Mouse (Mus musculus) midbrain, embryonic 16.5 days (tissue): ENCODE measurements around the gene Dcn. TPM values are rescaled to one million over a fixed set of nuclear protein-coding genes. Genes with fewer than 3 reads are reported as not detected.

Source experiments
- ATAC-seq: fragments of 200-750 bp; cut with Nextera tagmentation; 2 replicates; pipeline ENCODE4 v1.8.0; 2017; ENCODE audit warnings: moderate TSS enrichment
- H3K27ac ChIP-seq: fragments of 300-500 bp; sonication (generic); 2 replicates; pipeline ENCODE4 v1.5.1; 2014; ENCODE audit warnings: mild to moderate bottlenecking, low read length, mixed read lengths
- H3K27me3 ChIP-seq: fragments of 300-500 bp; sonication (generic); 2 replicates; pipeline ENCODE4 v1.6.1; 2014; ENCODE audit warnings: low read depth, low read length, mixed read lengths; ENCODE audit not compliant: control insufficient read depth, insufficient read depth
- H3K36me3 ChIP-seq: fragments of 300-500 bp; sonication (generic); 2 replicates; pipeline ENCODE4 v1.6.1; 2014; ENCODE audit warnings: mild to moderate bottlenecking, low read length, moderate library complexity, mixed read lengths; ENCODE audit not compliant: control insufficient read depth, insufficient read depth
- H3K4me1 ChIP-seq: fragments of 300-500 bp; sonication (generic); 2 replicates; pipeline ENCODE4 v1.6.1; 2014; ENCODE audit warnings: mild to moderate bottlenecking, low read length, mixed read lengths; ENCODE audit not compliant: control insufficient read depth, insufficient read depth
- H3K4me2 ChIP-seq: fragments of 300-500 bp; sonication (generic); 2 replicates; pipeline ENCODE4 v1.6.1; 2014; ENCODE audit warnings: mild to moderate bottlenecking, low read length, mixed read lengths
- H3K4me3 ChIP-seq: fragments of 300-500 bp; sonication (generic); 2 replicates; pipeline ENCODE4 v1.5.1; 2014; ENCODE audit warnings: low read depth, mild to moderate bottlenecking, low read length, moderate library complexity, mixed read lengths
- H3K9ac ChIP-seq: fragments of 300-500 bp; sonication (generic); 2 replicates; pipeline ENCODE4 v1.6.1; 2014; ENCODE audit warnings: low read depth, low read length, mixed read lengths
- H3K9me3 ChIP-seq: fragments of 300-500 bp; sonication (generic); replicated peaks from 2 replicates; pipeline ENCODE4 v1.6.1; 2014; ENCODE audit warnings: mild to moderate bottlenecking, low read length, mixed read lengths; ENCODE audit not compliant: control insufficient read depth, poor library complexity, severe bottlenecking
- WGBS: fragments of 180-500 bp; shearing (Covaris S2); extraction: QIAGEN DNeasy Blood & Tissue Kit; methylation state at CpG from one replicate; pipeline ENCODE4 v1.1.7; 2014; 5-methylcytosine and 5-hydroxymethylcytosine counted together
- polyA plus RNA-seq: library from polyadenylated mRNA; unstranded; fragments of >200 nt; fragmentation: Nextera tagmentation; extraction: Ambion mirVana; gene quantifications from 2 replicates; pipeline ENCODE4 v1.2.1, GENCODE M21; 2015

The Dcn gene
- polyA plus RNA-seq, 1 experiment from 2014 or later: 45.0 TPM

DNA sequence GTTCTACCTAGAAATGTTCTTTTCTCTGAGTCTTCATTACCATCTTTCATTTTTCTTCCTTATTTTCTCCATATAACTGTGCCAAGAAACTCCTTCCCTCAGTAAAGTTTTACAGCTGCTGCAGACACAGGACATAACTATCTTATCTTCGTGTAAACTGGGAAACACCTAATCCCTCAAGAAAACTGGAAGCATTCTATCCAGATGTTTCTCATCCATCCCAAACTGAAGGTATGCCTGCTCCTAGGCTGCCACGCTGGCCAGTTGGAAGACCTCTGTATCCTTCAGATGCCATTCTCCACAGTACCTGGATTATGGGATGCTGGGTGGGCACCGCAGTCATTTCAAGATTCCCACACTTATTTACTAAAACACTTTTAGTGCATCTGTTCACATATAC, 44.0 kb downstream of the Dcn start:
- H3K27ac ChIP-seq: no peak overlapping the region
- no peaks in the 10 kb centered on the region for H3K27me3 ChIP-seq
- no peak overlapping the region for H3K4me3 ChIP-seq
- no peaks in the 10 kb centered on the region for H3K9me3 ChIP-seq
- H3K36me3 ChIP-seq: no peaks in the 10 kb centered on the region
- no peaks in the 10 kb centered on the region for H3K4me1 ChIP-seq
- no peak for ATAC-seq
- H3K9ac ChIP-seq: no peak overlapping the region
- 87% methylated on average over 3 of the region's 3 CpGs for WGBS
- H3K4me2 ChIP-seq: no peak overlapping the region

DNA sequence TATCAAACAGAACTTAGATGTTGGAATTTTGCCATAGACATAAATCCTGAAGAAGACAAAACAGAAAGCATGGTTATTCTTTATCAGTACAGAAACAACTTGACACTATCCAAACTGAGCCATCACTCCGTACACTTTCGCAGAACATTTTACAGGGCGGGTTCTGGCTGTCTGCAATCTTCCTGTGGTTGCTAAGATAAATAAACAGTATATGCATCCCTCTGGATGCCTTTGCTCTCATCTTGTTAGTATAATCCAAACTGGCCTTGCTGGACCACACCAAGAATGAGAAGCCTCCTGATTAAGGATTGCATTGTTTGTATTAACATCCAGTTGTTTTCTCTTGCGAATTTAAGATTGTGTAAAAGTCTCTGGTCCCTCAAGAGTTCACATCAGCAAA, 56.3 kb downstream of the Dcn start:
- H3K9ac ChIP-seq: no peak overlapping the region
- H3K27ac ChIP-seq: no peak overlapping the region
- H3K9me3 ChIP-seq: no peaks in the 10 kb centered on the region
- no peak for ATAC-seq
- H3K4me3 ChIP-seq: no peak overlapping the region
- H3K4me1 ChIP-seq: no peaks in the 10 kb centered on the region
- WGBS: 89% methylated on average over 4 of the region's 4 CpGs
- no peaks in the 10 kb centered on the region for H3K27me3 ChIP-seq
- no peaks in the 10 kb centered on the region for H3K36me3 ChIP-seq
- no peak overlapping the region for H3K4me2 ChIP-seq

DNA sequence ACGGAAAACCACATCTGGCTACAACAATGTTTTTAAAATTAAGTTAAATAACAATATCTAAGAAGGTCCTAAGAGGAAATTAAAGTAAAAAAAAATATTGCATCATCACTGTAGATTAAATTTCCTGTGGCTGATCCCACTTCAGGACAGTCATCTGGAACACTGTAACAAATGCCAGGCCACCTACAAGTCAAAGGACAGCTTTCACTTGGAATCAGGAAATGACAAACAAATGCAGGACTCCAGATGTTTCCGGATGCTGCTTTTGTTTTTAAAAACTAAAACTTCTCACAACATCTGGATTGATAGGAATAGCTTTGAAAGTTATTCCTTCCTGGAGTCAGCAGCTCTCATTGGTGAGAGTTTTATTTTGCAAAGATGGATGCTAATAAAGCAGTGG, 57.5 kb downstream of the Dcn start:
- no peaks in the 10 kb centered on the region for H3K36me3 ChIP-seq
- H3K4me2 ChIP-seq: no peak overlapping the region
- no peaks in the 10 kb centered on the region for H3K27me3 ChIP-seq
- H3K4me3 ChIP-seq: no peak overlapping the region
- H3K9me3 ChIP-seq: no peaks in the 10 kb centered on the region
- H3K4me1 ChIP-seq: no peaks in the 10 kb centered on the region
- ATAC-seq: no peak
- 80% methylated on average over 2 of the region's 2 CpGs for WGBS
- H3K27ac ChIP-seq: no peak overlapping the region
- no peak overlapping the region for H3K9ac ChIP-seq

DNA sequence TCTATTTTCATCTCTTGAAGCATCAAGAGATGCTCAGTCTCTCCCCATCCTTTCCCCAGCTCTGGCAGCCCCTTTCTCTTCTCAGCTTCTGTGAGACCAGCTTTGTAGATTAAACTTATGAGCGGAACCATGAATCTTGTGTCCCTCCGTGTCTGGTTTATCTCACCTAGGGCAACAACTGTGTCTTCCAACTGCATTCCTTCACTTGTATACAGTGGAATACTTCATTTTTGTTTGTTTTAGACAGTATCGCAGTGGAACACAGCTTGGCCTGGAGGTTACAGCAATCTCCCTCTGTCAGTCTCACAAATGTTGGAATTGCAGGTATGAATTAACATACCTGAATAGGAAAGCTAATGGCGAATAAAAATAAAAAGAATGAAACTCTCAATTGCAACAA, 58.8 kb downstream of the Dcn start:
- H3K9me3 ChIP-seq: no peaks in the 10 kb centered on the region
- H3K4me3 ChIP-seq: no peak overlapping the region
- no peaks in the 10 kb centered on the region for H3K36me3 ChIP-seq
- no peaks in the 10 kb centered on the region for H3K4me1 ChIP-seq
- no peak overlapping the region for H3K9ac ChIP-seq
- H3K27ac ChIP-seq: no peak overlapping the region
- 92% methylated on average over 4 of the region's 4 CpGs for whole genome bisulfite sequencing
- no peak for ATAC-seq
- H3K4me2 ChIP-seq: no peak overlapping the region
- H3K27me3 ChIP-seq: no peaks in the 10 kb centered on the region

DNA sequence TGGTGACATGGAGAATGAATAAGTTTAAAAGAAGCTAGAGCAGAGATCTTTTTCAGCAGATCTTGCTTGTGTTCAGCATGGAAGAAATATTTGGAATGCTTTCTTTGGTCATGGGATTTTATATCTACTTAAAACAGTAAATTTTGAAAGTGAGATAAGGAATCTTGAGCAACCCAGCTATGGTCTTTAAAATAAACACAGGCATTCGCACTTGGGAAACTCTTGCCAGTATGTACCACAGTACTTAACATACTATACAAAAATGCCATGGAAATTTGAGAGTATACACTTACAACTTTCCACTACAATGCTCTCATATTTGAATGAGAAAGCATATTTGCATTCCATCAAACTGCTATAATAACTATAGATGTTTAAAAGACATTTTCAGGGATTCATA, 68.3 kb downstream of the Dcn start:
- Histone ChIP-seq H3K4me1 (no peaks in the 10 kb centered on the region), H3K27ac (no peak overlapping the region), H3K27me3 (no peaks in the 10 kb centered on the region), H3K9ac (no peak overlapping the region), H3K36me3 (no peaks in the 10 kb centered on the region), H3K9me3 (no peaks in the 10 kb centered on the region), H3K4me2 (no peak overlapping the region), H3K4me3 (no peak overlapping the region)
- 78% methylated on average over 1 of the region's 1 CpGs for WGBS
- ATAC-seq: no peak

DNA sequence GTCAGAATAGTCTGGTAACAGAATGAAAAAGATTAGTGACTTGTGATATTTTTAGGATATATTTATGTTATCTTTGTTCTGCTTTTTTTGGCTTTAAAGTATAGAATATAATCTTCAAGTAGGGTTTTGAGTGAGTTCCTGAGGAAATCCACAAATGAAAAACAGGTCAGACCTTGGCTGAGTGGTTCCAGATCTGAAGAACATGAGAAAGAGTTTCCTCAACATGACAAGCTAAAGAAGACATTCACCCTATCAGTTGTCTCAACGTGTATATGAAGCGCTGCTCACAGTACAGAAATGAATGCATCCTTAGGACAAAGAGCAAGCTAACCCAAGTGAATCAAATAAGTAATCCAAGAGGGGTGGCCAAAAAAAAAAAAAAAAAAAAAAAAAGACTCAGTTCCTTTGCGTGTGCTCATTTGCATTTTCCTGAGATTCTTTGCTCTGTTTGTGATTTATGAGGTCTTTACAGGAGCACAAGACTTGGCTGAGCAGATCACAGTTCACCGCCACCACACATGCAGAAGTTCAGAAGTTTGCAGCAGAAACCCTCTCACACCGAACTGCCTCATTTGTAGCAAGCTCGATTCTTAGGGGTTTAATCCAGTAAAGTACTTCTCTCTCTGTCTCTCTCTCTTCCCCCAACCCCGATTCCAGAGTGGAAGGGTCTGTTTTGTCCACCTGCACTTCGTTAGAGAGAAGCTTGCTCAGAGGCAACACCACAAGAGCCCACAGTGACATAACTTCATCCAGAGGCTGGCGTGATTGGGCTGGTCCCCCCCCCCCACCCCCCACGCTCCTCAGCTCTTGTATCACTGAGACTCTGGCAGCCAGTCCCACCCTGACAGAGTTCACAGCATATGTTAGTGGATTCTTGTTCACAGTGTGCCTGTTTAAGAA, 85.8 kb downstream of the Dcn start, which contains the start of gene Lum:
Gene Lum, plus strand, starts transcription at position 172 of the 900 bp plus-strand sequence.
- no peaks in the 10 kb centered on the region for H3K9me3 ChIP-seq
- H3K36me3 ChIP-seq: no peaks in the 10 kb centered on the region
- H3K4me2 ChIP-seq: no peak within 1 kb of the TSS
- H3K27me3 ChIP-seq: no peaks in the 10 kb centered on the region
- no peak within 1 kb of the TSS for H3K4me3 ChIP-seq
- no peaks in the 10 kb centered on the region for H3K4me1 ChIP-seq
- H3K27ac ChIP-seq: no peak within 1 kb of the TSS
- ATAC-seq: no peak
- WGBS: 57% methylated on average over 10 of the region's 10 CpGs
- no peak within 1 kb of the TSS for H3K9ac ChIP-seq

DNA sequence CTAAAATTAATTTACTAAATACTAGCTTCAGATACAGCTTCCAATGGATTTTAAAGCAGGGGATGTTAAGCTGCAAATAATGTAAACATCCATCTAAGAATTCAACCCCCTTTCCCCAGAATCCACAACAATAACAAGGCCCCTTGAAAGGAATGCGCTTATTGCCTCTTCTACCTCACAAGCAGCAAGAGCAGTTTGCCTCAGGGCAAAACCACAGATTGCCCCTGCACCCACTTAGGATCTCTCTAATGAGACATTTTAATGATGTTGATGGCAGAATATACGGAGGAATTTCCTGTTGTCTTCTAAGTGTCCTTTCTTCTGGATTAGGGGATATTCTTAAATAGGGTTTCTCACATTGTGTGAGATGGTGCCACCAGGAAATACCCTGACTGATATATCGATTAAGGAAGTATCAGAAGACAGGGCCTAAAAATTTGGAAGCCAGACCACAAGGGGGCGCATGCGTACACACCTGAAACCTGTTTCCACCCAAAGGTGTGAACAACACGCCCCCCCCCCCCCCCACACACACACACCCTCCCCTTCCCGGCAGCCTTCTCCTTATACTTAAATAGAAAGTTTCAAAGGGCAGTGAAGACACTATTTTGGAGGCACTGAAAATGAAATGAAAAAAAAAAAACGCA, 88.2 kb downstream of the Dcn start:
- 64% methylated on average over 8 of the region's 8 CpGs for WGBS
- H3K27ac ChIP-seq: no peak overlapping the region
- H3K4me2 ChIP-seq: no peak overlapping the region
- no peaks in the 10 kb centered on the region for H3K36me3 ChIP-seq
- no peak overlapping the region for H3K4me3 ChIP-seq
- H3K9ac ChIP-seq: no peak overlapping the region
- H3K4me1 ChIP-seq: no peaks in the 10 kb centered on the region
- ATAC-seq: no peak
- H3K27me3 ChIP-seq: no peaks in the 10 kb centered on the region
- no peaks in the 10 kb centered on the region for H3K9me3 ChIP-seq
